Mouse (Mus musculus): ENCODE measurements around the gene 3110040M04Rik.
"Not testable (repeated sequence)": the region's sequence is repeated elsewhere in the genome, so short reads cannot be mapped to it uniquely, and the experiment has no call there.

Gene 3110040M04Rik

DNA sequence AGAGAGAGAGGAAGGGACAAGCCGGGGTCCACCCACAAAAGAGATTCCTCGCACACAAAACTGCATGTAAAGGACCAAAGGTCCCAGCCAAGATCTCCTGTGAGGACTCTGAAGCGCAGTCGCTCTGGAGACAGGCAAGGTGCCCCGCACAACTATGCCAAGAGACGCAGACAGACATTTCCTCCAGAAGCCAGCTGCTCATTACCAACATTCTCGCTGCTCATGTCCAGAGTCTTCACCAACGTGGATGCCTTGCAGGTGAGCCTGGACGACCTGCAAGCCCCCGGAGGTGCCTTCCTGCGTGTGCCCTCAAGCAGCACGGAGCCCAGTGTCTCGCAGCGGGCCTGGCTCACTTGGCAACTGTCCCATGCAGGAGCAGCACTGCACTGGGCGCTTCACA is 11.2 kb upstream of the 3110040M04Rik start:
- in situ Hi-C loops (cut with MboI) = not testable (repeated sequence)

- in situ Hi-C loops (cut with MboI) = not testable (repeated sequence)
Observed at GRCm38 (mm10) chr1:151195986-151196385, 7.9 kb upstream of the 3110040M04Rik start.

DNA sequence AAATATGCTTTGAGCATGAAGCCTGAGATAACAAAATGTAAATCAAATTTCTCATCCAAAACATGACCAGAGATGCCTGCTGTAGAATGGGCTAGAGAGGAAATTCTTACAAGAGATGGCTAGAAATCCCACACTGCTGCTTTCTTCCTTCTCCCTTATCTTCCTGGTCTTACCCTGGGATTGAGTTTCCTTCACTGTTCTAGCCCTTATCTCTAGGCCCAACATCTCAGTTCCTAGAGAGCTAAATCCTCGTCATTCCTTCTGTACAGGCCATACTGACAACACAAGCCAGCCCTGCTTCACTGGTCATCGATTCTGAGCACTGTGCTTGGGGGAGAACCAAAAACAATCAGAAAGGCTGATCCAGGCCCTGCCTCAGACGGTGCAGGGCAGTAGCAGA is 7.2 kb upstream of the 3110040M04Rik start:
- in situ Hi-C loops (cut with MboI) = not testable (repeated sequence)

- in situ Hi-C loops (cut with MboI) = not testable (repeated sequence)
Observed at GRCm38 (mm10) chr1:151198120-151198519, 5.8 kb upstream of the 3110040M04Rik start, which contains the start of gene Gm47995. Gm47995 (plus strand) TSS chr1:151198448.

DNA sequence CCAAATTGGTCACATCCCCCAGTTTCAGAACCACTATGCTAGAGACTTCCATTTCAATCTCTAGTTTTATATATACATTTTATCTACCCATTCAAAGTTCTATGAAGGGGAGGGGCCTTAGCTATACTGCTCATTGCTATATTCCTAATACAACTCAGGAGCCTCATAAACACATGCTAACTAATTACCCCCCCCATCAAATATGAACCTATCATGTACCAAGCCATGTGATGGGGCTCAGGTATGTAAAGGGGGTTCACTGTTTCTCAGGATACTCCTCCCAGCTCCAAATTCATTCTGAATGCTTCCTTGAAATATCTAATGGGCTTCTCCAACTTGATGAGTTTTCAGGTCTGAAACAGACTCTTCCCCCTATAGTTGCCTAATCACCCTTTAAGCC is 3.3 kb upstream of the 3110040M04Rik start:
- in situ Hi-C loops (cut with MboI) = not testable (repeated sequence)

- in situ Hi-C loops (cut with MboI) = not testable (repeated sequence)
Observed at GRCm38 (mm10) chr1:151202771-151203170, 1.1 kb upstream of the 3110040M04Rik start.

DNA sequence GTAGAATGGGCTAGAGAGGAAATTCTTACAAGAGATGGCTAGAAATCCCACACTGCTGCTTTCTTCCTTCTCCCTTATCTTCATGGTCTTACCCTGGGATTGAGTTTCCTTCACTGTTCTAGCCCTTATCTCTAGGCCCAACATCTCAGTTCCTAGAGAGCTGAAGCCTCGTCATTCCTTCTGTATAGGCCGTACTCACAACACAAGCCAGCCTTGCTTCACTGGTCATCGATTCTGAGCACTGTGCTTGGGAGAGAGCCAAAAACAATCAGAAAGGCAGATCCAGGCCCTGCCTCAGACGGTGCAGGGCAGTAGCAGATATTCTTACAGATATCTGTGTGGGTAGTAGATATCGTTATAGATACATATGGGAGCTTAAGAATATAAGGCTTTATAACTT is 4.6 kb downstream of the 3110040M04Rik start:
- in situ Hi-C loops (cut with MboI) = not testable (repeated sequence)

GRCm38 (mm10) chr1:151208944-151209343 is 5.0 kb downstream of the 3110040M04Rik start:
- in situ Hi-C loops (cut with MboI) = not testable (repeated sequence)

DNA sequence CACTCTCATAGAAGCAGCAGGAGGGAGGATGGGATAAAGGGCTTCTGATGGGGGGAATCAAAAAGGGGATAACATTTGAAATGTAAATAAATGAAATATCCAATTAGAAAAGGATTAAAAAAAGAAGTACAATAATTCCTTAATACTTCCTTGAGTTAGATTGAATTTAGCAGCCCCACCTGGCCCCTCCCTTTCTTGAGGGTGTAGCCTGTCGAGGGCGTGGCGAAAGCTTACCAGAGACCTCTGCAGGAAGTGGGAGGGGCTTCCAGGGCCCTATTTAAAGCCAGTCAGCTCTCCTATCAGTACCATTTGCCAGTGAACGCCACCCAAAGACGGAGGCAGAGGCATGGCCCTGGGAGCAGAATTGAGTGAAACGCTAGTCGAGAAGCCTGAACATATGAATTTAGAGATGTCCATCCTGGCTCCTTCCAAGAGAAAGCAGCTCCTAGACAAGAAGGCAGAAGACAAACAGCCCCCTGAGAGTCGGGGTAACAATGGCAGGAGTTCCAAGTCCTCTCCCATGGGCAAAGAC is 6.0 kb downstream of the 3110040M04Rik start, which contains the start of gene Gm47996:
TSS of gene Gm47996 (plus strand) at position 308 of the 532 bp plus-strand sequence.
- in situ Hi-C loops (cut with MboI) = not testable (repeated sequence)

DNA sequence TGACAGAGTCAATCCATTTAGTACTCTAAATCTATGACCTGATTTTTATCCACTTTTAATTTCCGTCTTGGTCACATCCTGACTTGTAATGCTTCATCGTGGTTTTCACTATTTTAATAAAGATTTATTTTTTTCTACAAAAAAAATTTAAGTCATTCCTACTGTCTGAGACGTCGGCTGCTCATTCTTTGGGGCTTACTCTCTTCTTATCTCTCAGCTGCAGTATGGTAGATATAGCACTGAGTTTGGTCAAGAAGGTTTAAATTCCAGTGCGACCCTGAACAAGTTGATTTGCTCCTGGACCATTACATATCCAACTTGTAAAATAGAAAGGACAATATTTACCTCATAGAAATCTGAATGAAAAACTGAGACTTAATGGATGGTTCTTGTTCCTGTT is 7.7 kb downstream of the 3110040M04Rik start:
- in situ Hi-C loops (cut with MboI) = not testable (repeated sequence)

DNA sequence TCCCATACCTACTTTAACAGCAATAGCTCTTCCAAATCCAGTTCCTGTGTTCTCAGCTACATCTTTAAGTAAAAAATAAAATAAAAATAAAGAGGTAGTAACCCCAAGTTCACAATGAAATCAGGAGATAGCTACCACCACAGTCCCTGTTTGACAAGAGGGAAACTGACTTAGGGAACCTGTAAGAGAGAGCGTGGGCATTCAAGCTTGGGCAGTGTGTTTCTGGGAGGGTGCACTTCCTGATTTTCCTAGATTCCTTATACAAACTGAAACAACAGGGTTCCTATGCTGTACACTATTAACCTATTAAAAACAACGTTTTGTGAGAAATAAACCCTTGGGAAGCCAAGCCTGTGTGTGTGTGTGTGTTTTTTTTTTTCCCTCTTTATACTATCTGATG is 10.9 kb downstream of the 3110040M04Rik start:
- in situ Hi-C loops (cut with MboI) = no loop called here

- in situ Hi-C loops (cut with MboI) = no loop called here
Observed at GRCm38 (mm10) chr1:151215985-151216384, 12.1 kb downstream of the 3110040M04Rik start.

DNA sequence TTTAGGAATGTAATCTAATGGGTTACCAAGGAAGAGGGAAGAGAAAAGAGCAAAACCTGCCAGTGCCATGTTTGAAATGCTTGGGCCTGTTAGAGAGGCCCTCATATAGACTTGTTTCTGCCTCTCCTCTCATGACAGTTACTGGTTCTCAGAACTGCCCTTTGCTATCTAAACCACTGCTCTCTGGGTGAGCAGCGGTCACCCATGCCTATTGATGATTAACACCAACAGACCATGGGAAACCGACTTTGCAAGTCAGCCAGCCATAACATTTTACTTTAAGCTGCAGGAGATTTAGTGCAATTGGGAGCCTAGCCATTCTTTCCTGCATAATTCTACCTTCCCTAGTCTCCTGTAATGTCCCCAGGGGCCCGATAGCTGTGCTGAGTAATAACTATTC is 12.5 kb downstream of the 3110040M04Rik start:
- in situ Hi-C loops (cut with MboI) = no loop called here

- in situ Hi-C loops (cut with MboI) = no loop called here
Observed at GRCm38 (mm10) chr1:151219045-151219444, 15.1 kb downstream of the 3110040M04Rik start.

DNA sequence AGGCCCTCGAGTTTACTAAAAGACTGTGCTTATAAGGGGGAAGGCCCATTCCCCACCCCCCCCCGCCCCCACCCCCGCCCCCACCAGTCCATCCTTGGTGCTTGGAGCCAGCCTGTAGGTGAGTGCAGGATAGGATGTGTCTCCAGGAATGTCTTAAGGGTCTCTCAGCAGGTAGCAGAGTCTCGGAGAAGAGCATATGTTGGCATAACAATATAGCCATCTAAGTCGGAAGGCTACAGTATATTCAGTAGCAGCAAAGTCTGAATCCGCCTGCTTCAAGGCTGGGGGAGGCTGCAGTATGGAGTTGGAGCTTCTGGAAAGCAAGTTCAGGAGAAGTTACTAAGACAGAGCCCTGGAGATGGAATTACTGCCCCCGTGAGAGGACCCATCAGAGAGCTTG is 16.2 kb downstream of the 3110040M04Rik start:
- in situ Hi-C loops (cut with MboI) = no loop called here

GRCm38 (mm10) chr1:151222561-151223267 is 18.8 kb downstream of the 3110040M04Rik start:
- in situ Hi-C loops (cut with MboI) = no loop called here

DNA sequence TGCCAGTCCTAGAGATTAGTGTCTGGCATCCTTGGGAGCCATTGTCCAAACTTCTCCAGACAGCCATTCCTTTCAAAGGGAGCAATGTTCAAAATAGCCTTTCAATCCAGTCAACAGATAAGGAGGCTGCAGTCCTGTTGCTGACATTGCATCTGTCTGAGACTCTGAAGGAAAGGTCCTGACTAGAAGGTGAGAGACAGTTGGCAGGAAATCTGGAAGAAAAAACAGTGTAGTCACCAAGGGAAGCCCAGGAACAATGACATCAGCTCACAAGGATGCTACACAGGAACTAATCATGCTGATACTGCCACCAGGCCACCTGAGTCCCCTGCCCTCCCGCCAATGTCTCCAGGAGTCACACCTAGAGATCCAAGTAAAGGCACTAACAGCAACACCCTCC is 19.5 kb downstream of the 3110040M04Rik start:
- in situ Hi-C loops (cut with MboI) = no loop called here

GRCm38 (mm10) chr1:151224536-151224935 is 20.6 kb downstream of the 3110040M04Rik start:
- in situ Hi-C loops (cut with MboI) = no loop called here

GRCm38 (mm10) chr1:151227506-151227905 is 23.6 kb downstream of the 3110040M04Rik start:
- in situ Hi-C loops (cut with MboI) = no loop called here

- in situ Hi-C loops (cut with MboI) = no loop called here
Observed at GRCm38 (mm10) chr1:151228320-151228989, 24.5 kb downstream of the 3110040M04Rik start.

DNA sequence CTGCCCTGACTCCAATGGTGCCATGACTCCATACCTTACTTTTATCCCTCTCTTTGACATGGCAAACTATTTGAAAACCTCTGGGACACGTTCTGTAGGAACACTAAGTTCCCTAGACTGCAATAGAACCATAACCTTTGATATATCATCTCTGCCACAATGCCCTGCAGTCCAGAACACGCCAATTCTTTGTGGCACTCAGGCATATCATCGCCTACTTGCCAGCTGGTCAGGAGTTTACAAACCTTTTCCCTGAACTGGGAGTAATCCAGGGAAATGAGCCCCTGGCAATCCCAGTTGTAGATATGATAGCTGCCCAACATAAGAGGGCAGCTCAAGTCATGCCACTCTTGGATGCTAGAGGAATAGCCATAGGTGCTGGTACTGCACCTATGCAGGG is 28.4 kb downstream of the 3110040M04Rik start:
- in situ Hi-C loops (cut with MboI) = no loop called here

- in situ Hi-C loops (cut with MboI) = no loop called here
Observed at GRCm38 (mm10) chr1:151233756-151234155, 29.8 kb downstream of the 3110040M04Rik start.

DNA sequence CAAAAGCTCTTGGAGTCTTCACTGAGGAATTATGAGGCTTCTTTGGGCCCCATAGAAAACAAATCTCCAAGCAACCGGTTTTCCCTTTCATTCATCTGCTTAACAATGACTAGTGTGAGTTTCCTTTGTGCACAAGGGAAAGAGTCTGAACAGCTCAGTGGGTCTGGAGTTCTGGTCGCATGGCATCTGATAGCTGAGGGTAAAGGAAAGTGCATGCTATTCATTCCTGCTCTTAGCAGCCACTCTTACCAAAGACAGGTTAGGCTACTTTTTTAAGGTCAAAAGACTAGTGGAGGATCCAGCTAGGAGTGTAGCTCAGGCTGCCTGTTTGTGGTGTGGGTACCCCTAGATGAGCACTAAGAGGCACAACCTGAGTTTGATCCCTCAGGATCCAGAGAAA is 31.7 kb downstream of the 3110040M04Rik start:
- in situ Hi-C loops (cut with MboI) = no loop called here

Data from mature B cell (primary cell).